Mouse (Mus musculus): Measurements from ENCODE around the gene St8sia4.

The St8sia4 gene

GRCm38 (mm10) chr1:95667435-95668252 lies at the start of gene St8sia4:
TSS of gene St8sia4 (minus strand) at chr1:95667571.
- in situ Hi-C loops (cut with MboI, MseI), result loop anchor here (10.0 to 25.0 kb wide), 4 partner anchors 1205 to 1830 kb away; no protein-coding TSS in a partner anchor

- in situ Hi-C loops (cut with MboI, MseI), result no loop called here
Measured at GRCm38 (mm10) chr1:95709181-95709580, 41.8 kb upstream of the St8sia4 start.

GRCm38 (mm10) chr1:95699903-95700302 lies 32.5 kb upstream of the St8sia4 start:
- in situ Hi-C loops (cut with MboI, MseI), result no loop called here

GRCm38 (mm10) chr1:95674052-95674451 lies 6.7 kb upstream of the St8sia4 start:
- in situ Hi-C loops (cut with MboI, MseI), result loop anchor here in 1 of 2 experiments (10.0 to 25.0 kb wide), 4 partner anchors 409 to 1837 kb away; no protein-coding TSS in a partner anchor

- in situ Hi-C loops (cut with MboI, MseI), result loop anchor here (10.0 to 25.0 kb wide), 4 partner anchors 1206 to 1831 kb away; no protein-coding TSS in a partner anchor
Measured at GRCm38 (mm10) chr1:95668253-95668805, 958 bp upstream of the St8sia4 start.

GRCm38 (mm10) chr1:95666541-95667320 lies 640 bp downstream of the St8sia4 start:
- in situ Hi-C loops (cut with MboI, MseI), result loop anchor here (10.0 to 25.0 kb wide), 4 partner anchors 1204 to 1829 kb away; no protein-coding TSS in a partner anchor

GRCm38 (mm10) chr1:95665951-95666484 lies 1.4 kb downstream of the St8sia4 start:
- in situ Hi-C loops (cut with MboI, MseI), result loop anchor here (10.0 to 25.0 kb wide), 4 partner anchors 1204 to 1829 kb away; no protein-coding TSS in a partner anchor

- in situ Hi-C loops (cut with MboI, MseI), result loop anchor here (5.0 to 25.0 kb wide), 5 partner anchors 193 to 1828 kb away; no protein-coding TSS in a partner anchor
Measured at GRCm38 (mm10) chr1:95664969-95665702, 2.2 kb downstream of the St8sia4 start.

- in situ Hi-C loops (cut with MboI, MseI), result loop anchor here (5.0 to 25.0 kb wide), 5 partner anchors 192 to 1827 kb away; no protein-coding TSS in a partner anchor
Measured at GRCm38 (mm10) chr1:95664321-95664825, 3.0 kb downstream of the St8sia4 start.

GRCm38 (mm10) chr1:95657051-95657668 lies 10.2 kb downstream of the St8sia4 start:
- in situ Hi-C loops (cut with MboI, MseI), result loop anchor here in 1 of 2 experiments (25.0 kb wide), 3 partner anchors 1195 to 1820 kb away; no protein-coding TSS in a partner anchor

GRCm38 (mm10) chr1:95655564-95655963 lies 11.8 kb downstream of the St8sia4 start:
- in situ Hi-C loops (cut with MboI, MseI), result loop anchor here in 1 of 2 experiments (25.0 kb wide), 3 partner anchors 1193 to 1818 kb away; no protein-coding TSS in a partner anchor

GRCm38 (mm10) chr1:95653445-95653844 lies 13.9 kb downstream of the St8sia4 start:
- in situ Hi-C loops (cut with MboI, MseI), result loop anchor here in 1 of 2 experiments (25.0 kb wide), 3 partner anchors 1191 to 1816 kb away; no protein-coding TSS in a partner anchor

GRCm38 (mm10) chr1:95644292-95644691 lies 23.1 kb downstream of the St8sia4 start:
- in situ Hi-C loops (cut with MboI, MseI), result no loop called here

- in situ Hi-C loops (cut with MboI, MseI), result no loop called here
Measured at GRCm38 (mm10) chr1:95639001-95639400, 28.4 kb downstream of the St8sia4 start.

GRCm38 (mm10) chr1:95624376-95624775 lies 43.0 kb downstream of the St8sia4 start:
- in situ Hi-C loops (cut with MboI, MseI), result no loop called here

GRCm38 (mm10) chr1:95618647-95619046 lies 48.7 kb downstream of the St8sia4 start:
- in situ Hi-C loops (cut with MboI, MseI), result no loop called here

- in situ Hi-C loops (cut with MboI, MseI), result no loop called here
Measured at GRCm38 (mm10) chr1:95618125-95618524, 49.2 kb downstream of the St8sia4 start.

GRCm38 (mm10) chr1:95610017-95610416 lies 57.4 kb downstream of the St8sia4 start:
- in situ Hi-C loops (cut with MboI, MseI), result no loop called here

GRCm38 (mm10) chr1:95609045-95609444 lies 58.3 kb downstream of the St8sia4 start:
- in situ Hi-C loops (cut with MboI, MseI), result no loop called here

- in situ Hi-C loops (cut with MboI, MseI), result no loop called here
Measured at GRCm38 (mm10) chr1:95605458-95605857, 61.9 kb downstream of the St8sia4 start.
